Mouse (Mus musculus): ENCODE results near the gene Sorl1. TPM values are rescaled to one million over a fixed set of nuclear protein-coding genes. Genes with fewer than 3 reads are reported as not detected.

Gene Sorl1
- polyA plus RNA-seq, 1 experiment, result 58.1 TPM

DNA sequence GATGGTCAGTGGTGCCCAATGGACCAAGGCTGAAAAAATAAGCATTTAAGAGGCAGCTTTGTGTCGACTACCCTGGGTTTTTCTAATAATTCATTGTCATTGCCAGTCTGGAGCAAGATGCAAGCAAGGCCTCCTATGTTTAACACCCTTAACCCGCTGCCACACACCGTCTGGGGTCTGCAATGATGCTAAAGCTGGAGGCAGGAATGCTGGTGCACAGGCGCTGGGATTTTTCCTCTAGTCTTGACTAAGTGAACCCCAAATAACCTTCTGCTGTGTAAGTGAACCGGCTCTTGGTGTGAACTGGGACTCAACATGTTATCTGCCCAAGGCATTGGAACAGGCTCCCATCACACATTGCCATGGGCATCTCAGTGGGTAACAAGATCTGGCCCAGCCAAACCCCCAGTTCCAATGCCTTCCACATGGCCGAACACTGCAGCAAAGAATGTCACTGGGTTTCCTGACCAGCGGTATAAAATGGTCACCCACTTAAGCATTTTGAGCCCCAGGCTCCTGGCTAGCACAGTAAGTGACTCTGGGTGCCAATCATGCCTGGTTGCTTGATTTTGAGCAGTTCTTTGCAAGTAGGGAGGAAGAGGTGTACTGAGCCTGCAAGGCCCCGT is 186.6 kb downstream of the Sorl1 start:
- 60% methylated on average over 8 of the region's 8 CpGs for WGBS
- TF ChIP-seq POLR2A (IDR thresholded peaks at IDR 0.05; ENCODE audit: low read depth, low read length), result no peak
- TF ChIP-seq CTCF (conservative IDR thresholded peaks at IDR 0.05; ENCODE audit: insufficient read depth, insufficient read length, low read depth, low read length), result no peak
- DNase-seq, result peak; percentile 13
- H3K27me3 ChIP-seq (replicated peaks; ENCODE audit: control insufficient read depth, insufficient read depth, low read length), result no peaks in the 10 kb centered on the region
- no peaks in the 10 kb centered on the region for H3K36me3 ChIP-seq (ENCODE audit: control insufficient read depth, insufficient read depth, low read length)
- no peak overlapping the region for H3K4me3 ChIP-seq (ENCODE audit: insufficient read depth, low read depth, low read length)
- H3K4me1 ChIP-seq (ENCODE audit: control insufficient read depth, insufficient read depth, low read length), result peaks cover 6% of the 10 kb centered on the region; the same call in 1 of the 2 replicates
- H3K27ac ChIP-seq (ENCODE audit: insufficient read depth, low read depth, low read length), result 0 out of 2 replicates have a peak overlapping the region, but pooled peaks have one; percentile 40

DNA sequence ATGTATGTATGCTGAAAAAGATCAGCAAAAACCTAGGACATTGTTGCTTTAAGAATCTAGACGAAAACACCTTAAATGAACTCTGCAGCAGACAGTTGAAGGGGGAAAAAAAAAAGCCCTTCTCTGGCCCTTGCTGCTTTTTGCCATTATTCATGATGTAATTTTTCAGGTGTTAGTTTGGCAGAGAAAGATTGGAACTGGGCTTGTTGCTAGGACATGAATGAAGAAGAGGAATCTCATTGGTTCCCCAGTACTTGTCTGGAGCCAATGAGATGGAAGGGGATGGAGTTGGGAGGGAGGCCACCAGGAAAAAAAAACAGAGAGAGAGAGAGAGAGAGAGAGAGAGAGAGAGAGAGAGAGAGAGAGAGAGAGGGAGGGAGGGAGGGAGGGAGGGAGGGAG is 187.5 kb downstream of the Sorl1 start:
- Histone ChIP-seq H3K36me3 (ENCODE audit: control insufficient read depth, insufficient read depth, low read length) (no peaks in the 10 kb centered on the region), H3K27ac (ENCODE audit: insufficient read depth, low read depth, low read length) (no peak overlapping the region), H3K4me1 (ENCODE audit: control insufficient read depth, insufficient read depth, low read length) (peaks cover 6% of the 10 kb centered on the region; the same call in 1 of the 2 replicates), H3K4me3 (ENCODE audit: insufficient read depth, low read depth, low read length) (no peak overlapping the region), H3K27me3 (replicated peaks; ENCODE audit: control insufficient read depth, insufficient read depth, low read length) (no peaks in the 10 kb centered on the region)
- WGBS, result 36% methylated on average over 1 of the region's 1 CpGs
- DNase-seq, result no peak
- TF ChIP-seq POLR2A (IDR thresholded peaks at IDR 0.05; ENCODE audit: low read depth, low read length) (no peak), CTCF (conservative IDR thresholded peaks at IDR 0.05; ENCODE audit: insufficient read depth, insufficient read length, low read depth, low read length) (no peak)

DNA sequence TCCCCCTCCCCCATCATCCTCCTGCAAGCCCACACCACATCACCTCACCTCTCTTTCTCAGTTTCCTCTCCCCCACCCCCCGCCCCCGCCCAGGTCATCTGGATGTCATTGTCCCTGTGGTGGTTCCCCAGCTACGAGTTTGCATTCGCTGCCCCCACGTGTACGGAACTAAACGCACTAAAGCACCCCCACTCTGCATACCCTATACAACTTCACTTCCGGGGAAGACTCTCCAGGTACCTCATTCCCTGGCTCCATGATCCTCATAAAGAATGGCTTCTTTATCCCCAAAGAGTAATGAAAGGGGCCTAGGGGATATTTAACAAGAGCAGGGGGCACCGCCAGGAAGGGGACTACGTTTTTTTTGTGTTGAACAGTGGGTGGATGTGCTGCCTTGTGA is 188.1 kb downstream of the Sorl1 start:
- TF ChIP-seq CTCF (conservative IDR thresholded peaks at IDR 0.05; ENCODE audit: insufficient read depth, insufficient read length, low read depth, low read length) (no peak), POLR2A (IDR thresholded peaks at IDR 0.05; ENCODE audit: low read depth, low read length) (no peak)
- Histone ChIP-seq H3K4me1 (ENCODE audit: control insufficient read depth, insufficient read depth, low read length) (peaks cover 6% of the 10 kb centered on the region; the same call in 1 of the 2 replicates), H3K27me3 (replicated peaks; ENCODE audit: control insufficient read depth, insufficient read depth, low read length) (no peaks in the 10 kb centered on the region), H3K36me3 (ENCODE audit: control insufficient read depth, insufficient read depth, low read length) (no peaks in the 10 kb centered on the region), H3K27ac (ENCODE audit: insufficient read depth, low read depth, low read length) (no peak overlapping the region), H3K4me3 (ENCODE audit: insufficient read depth, low read depth, low read length) (no peak overlapping the region)
- DNase-seq, result no peak
- WGBS, result 11% methylated on average over 10 of the region's 10 CpGs

DNA sequence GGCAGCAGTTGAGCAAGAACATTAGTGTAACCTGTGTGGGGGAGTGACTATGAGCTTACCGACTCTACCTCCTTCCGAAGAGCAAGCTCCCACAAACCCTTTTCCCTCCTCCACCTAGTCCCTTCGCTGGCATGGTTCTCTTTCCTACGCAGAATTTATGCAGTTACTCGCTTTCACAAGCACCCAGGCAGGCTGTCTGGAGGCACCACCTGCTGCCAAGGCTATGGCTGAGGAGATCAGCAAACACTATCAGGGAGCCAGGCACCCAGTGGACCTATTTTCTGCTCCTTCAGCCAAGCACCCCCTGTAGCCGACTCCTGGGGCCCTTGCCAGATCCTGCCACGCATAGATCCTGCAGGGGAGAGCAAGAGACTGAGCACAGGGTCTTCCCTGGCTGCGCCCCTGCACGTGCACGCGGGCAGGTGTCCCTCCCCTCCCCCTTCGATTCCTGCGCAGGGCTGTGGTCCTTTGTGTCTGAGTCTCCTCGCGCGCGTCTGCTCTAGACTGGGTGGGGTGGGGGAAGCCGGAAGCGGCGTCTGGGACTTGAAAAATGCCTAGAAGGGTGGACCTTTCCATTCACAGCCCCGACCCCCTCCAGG is 188.6 kb downstream of the Sorl1 start:
- peaks cover 6% of the 10 kb centered on the region; the same call in 1 of the 2 replicates for H3K4me1 ChIP-seq (ENCODE audit: control insufficient read depth, insufficient read depth, low read length)
- TF ChIP-seq POLR2A (IDR thresholded peaks at IDR 0.05; ENCODE audit: low read depth, low read length) (no peak), CTCF (conservative IDR thresholded peaks at IDR 0.05; ENCODE audit: insufficient read depth, insufficient read length, low read depth, low read length) (no peak)
- peak; percentile 10 for DNase-seq
- WGBS, result 4% methylated on average over 21 of the region's 21 CpGs
- H3K27me3 ChIP-seq (replicated peaks; ENCODE audit: control insufficient read depth, insufficient read depth, low read length), result no peaks in the 10 kb centered on the region
- H3K4me3 ChIP-seq (ENCODE audit: insufficient read depth, low read depth, low read length), result peak overlapping the region; percentile 29; the same call in 1 of the 2 replicates
- H3K36me3 ChIP-seq (ENCODE audit: control insufficient read depth, insufficient read depth, low read length), result no peaks in the 10 kb centered on the region
- H3K27ac ChIP-seq (ENCODE audit: insufficient read depth, low read depth, low read length), result no peak overlapping the region

DNA sequence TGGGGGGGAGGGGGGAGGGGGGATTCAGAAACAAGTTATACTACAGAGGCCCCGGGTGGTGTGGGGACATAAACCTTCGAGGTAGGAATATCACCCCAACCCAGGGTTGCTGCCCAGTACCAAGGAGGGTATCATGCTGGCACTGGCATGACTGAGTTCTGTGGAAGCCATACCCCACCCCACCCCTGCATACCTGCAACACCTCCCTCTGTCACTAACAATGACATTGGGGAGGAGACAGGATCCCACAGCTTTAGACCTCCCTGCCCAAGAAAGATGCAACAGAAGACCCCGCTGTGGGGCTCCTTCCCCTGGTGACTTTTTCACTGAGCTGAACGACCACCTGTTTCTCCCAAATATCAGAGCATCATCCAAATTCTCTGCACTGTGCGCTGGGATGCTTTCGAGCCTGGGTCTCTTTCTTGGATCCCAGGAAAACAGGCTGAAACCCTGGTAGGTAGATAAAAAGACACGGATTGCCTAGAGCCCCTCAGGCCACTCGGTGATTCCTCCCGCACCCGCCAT is 189.2 kb downstream of the Sorl1 start:
- Histone ChIP-seq H3K27ac (ENCODE audit: insufficient read depth, low read depth, low read length) (no peak overlapping the region), H3K4me3 (ENCODE audit: insufficient read depth, low read depth, low read length) (no peak overlapping the region), H3K36me3 (ENCODE audit: control insufficient read depth, insufficient read depth, low read length) (no peaks in the 10 kb centered on the region), H3K4me1 (ENCODE audit: control insufficient read depth, insufficient read depth, low read length) (peaks cover 6% of the 10 kb centered on the region; the same call in 1 of the 2 replicates), H3K27me3 (replicated peaks; ENCODE audit: control insufficient read depth, insufficient read depth, low read length) (no peaks in the 10 kb centered on the region)
- TF ChIP-seq POLR2A (IDR thresholded peaks at IDR 0.05; ENCODE audit: low read depth, low read length) (no peak), CTCF (conservative IDR thresholded peaks at IDR 0.05; ENCODE audit: insufficient read depth, insufficient read length, low read depth, low read length) (no peak)
- WGBS, result 28% methylated on average over 10 of the region's 10 CpGs
- no peak for DNase-seq

DNA sequence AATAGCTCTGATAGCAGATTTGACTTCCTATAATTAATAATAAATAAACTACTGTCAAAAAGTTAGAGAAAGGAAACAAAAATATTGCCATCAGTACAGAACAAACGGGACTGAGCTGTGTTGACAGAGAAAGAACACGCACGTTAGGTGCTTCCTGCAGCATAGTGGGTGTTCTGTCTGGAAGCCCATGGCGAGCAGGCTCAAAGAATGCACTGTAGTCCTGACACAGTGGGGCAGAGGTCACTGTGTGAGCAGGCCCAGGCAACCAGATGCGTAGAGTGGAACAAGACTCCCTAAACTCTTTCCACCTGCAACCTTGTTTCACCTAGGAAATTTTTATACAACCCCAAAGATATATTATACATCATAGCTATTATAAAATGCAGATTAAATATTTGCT is 194.1 kb downstream of the Sorl1 start:
- no peak for DNase-seq
- 68% methylated on average over 5 of the region's 5 CpGs for WGBS
- Histone ChIP-seq H3K27ac (ENCODE audit: insufficient read depth, low read depth, low read length) (no peak overlapping the region), H3K36me3 (ENCODE audit: control insufficient read depth, insufficient read depth, low read length) (no peaks in the 10 kb centered on the region), H3K27me3 (replicated peaks; ENCODE audit: control insufficient read depth, insufficient read depth, low read length) (no peaks in the 10 kb centered on the region), H3K4me3 (ENCODE audit: insufficient read depth, low read depth, low read length) (no peak overlapping the region), H3K4me1 (ENCODE audit: control insufficient read depth, insufficient read depth, low read length) (no peaks in the 10 kb centered on the region)
- TF ChIP-seq POLR2A (IDR thresholded peaks at IDR 0.05; ENCODE audit: low read depth, low read length) (no peak), CTCF (conservative IDR thresholded peaks at IDR 0.05; ENCODE audit: insufficient read depth, insufficient read length, low read depth, low read length) (no peak)

DNA sequence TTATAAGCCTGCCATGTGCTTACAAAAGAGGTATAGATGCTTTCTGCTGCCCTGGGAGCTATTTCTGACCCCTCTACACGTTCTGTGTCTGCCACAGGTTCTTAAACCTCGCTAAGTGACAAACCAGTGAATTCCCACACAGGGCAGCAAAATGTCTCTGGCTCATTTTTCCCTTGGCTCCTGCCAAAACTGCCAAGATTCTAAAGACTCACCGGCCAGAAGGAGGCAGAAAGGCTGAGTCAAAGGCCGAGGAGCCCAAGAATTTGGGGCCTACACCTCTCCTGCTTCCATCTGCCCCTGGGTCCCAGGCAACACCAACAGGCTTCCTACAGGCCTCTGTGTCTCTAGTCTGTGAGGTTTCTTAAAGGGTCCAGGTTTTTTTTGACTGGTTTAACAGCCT is 198.4 kb downstream of the Sorl1 start:
- no peak overlapping the region for H3K27ac ChIP-seq (ENCODE audit: insufficient read depth, low read depth, low read length)
- no peaks in the 10 kb centered on the region for H3K27me3 ChIP-seq (replicated peaks; ENCODE audit: control insufficient read depth, insufficient read depth, low read length)
- 83% methylated on average over 4 of the region's 4 CpGs for WGBS
- no peak overlapping the region for H3K4me3 ChIP-seq (ENCODE audit: insufficient read depth, low read depth, low read length)
- no peaks in the 10 kb centered on the region for H3K36me3 ChIP-seq (ENCODE audit: control insufficient read depth, insufficient read depth, low read length)
- no peak for TF ChIP-seq POLR2A (IDR thresholded peaks at IDR 0.05; ENCODE audit: low read depth, low read length)
- no peak for TF ChIP-seq CTCF (conservative IDR thresholded peaks at IDR 0.05; ENCODE audit: insufficient read depth, insufficient read length, low read depth, low read length)
- no peak for DNase-seq
- H3K4me1 ChIP-seq (ENCODE audit: control insufficient read depth, insufficient read depth, low read length), result no peaks in the 10 kb centered on the region

All from kidney, adult 2 months (tissue).